Mouse (Mus musculus) layer of hippocampus, adult 9-11 months (tissue): ENCODE measurements at regions not wholly inside any gene's neighbourhood (a gene's known extent, or its start where the extent isn't known, plus 50 kb on each side); places are given as distances from the start of the nearest gene placed in this dataset.

ENCODE experiments used
- DNase-seq: peaks from one replicate; pipeline ENCODE4 v3.0.0; 2022

DNA sequence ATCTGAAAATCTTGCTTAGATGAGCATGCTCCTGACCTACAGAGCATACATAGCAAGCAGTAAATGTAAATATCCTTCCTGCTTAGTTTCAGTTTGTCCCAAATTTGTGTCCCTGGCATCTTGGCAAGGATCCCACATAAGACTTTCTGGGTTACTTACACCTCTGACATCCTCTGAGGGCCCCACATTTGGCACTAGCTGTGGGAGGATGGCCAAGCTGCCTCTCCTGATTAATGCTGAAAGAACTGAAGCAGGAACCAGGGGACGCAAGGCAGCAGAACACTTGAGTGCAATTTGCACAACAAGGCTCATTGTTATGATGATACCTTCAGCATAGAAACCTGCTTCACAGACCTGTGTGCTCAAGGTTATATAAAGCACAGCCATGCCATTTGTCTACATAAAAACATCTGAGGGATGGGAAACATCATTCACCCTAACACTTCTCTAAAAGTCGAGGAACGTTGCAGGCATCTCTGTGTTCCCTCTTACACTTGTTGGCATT lies 441.7 kb downstream of the Adam3 start:
- DNase-seq = no peak

DNA sequence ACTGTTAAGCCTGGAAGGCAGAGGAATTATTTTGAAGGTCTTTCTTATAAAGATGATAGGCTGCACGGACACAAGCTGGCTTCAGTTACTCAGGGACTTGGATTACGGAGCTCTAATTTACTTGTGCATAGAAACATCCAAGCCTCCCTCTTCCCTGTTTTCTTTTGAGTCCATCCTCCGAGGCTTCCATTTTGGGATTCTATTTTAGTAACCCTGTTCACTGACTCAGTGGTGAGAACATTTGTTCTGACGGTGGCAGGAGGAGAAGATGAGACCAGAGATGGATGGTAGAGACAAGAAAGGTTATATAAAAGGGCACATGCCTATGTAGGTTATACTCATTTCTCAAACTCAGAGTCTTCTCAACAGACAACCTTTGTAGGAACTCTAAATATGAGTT lies 445.4 kb downstream of the Adam3 start:
- DNase-seq = no peak

DNA sequence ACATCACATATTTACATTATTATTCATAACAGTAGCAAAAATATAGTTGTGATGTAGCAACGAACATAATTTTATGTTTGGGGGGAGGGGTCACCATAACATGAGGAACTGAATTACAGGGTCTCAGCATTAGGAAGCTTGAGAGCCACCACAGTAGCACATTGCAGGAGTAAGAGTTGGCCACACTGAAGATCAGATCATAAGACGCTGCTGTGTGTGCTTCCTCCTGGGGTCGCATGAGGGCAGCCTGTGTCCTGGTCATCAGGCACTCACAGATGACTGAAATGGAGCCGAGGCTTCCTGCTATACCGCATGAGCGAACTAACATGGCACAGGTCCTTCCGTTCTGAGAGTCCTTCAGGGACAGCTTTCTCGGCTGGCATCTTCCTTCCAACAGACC lies 447.3 kb downstream of the Adam3 start:
- DNase-seq = no peak

DNA sequence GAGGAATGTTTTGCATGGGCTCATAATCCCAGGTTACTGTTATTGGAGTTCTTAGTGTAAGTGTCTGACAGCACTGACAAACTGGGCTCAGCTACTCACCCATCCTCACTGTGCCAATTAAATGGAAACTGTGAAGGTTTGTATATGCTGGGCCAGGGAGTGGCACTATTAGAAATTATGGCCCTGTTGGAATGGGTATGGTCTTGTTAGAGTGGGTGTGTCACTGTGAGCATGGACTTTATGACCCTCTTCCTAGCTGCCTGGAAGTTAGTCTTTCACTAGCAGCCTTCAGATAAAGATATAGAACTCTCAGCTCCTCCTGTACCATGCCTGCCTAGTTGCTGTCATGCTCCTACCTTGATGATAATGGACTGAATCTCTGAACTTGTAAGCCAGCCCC lies 464.3 kb downstream of the Adam3 start:
- DNase-seq = no peak

DNA sequence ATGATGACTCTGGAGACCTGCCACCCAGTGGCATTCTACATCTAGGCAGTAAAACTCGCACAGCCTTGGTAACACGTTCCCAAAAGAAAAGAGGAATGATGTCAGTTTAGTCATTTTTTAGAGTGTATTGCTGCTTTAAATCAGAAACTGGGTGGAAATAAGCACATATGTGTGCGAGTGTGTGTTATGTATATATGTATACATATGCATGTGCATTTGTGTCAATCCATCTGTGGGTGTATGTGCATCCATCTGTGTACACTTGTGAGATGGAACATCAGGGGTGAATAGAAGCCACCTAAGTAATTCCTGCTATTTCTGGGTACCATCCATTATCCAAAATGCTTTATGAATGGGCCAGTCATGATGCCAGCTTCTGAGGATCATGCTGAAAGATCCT lies 467.0 kb downstream of the Adam3 start:
- no peak for DNase-seq

DNA sequence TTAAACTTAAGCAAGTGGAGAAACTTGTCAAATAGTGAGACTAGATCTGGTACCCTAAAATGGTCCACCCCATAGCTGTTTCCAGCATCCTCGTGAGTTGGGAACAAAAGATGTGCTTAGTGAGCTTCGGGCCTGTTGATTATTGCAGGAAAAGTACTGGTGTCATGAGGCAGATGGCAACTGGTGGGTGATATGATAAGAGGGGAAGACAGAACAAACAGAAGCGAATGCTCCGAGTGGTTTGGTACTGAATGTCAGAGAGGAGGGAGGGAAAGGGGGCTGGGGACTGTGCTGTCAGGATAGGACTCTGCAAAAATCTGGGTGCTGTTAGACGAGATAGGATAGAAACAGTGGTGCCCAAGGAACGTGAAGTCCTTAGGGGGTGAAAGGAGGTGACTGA lies 483.4 kb downstream of the Adam3 start:
- DNase-seq = peak; percentile 88

DNA sequence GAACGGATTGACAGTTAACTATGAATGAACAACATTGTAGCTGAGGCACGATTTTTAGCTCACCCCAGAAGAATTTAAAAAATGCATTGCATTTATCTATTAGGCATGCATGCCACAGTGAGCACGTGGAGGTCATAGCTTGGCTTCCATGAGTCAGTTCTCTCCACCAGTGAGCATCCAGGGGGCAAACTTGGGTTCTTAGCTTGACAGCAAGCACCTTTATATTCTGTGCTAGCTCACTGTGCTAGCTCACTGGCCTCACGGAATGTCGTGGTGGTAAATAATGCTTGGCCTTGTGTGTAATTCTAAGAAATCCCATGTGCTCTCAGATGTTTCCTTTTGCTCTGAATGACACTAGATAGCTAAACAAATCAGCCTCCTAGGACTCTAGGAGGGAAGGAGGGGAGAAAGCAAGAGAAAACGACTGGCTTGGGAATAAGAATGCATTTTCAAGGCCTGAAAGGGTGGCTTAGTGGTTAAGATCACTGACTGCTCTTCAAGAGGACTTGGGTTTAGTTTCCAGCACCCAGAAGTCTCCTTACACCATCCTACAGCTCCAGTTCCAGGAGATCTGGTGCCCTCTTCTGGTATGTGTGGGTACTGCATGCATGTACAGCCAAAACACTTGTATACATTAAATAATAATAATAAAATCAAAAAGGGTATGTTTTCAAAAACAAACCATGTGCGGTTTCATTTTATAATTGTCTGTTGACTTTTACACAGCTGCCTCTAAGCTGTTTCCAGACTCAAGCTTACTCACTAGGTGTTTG lies 485.3 kb downstream of the Adam3 start:
- no peak for DNase-seq

DNA sequence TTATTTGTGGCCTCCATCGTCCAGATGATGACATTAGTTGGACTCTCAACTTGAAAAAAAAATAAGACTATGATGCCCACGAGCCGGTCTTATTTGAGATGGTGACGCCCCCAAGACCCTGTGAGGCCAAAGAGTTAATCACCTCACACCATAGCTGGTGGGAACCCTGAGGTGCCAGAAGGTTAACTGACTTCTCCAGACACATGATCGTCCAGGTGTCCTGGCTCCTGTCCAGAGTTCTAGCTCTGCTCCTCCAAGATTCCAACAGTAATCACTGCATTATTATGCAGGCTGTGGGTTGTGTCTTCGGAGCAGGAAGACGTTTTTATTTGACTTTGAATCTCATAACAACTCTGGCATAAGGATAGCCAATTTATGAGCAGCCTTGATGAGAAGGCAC lies 490.7 kb downstream of the Adam3 start:
- no peak for DNase-seq

DNA sequence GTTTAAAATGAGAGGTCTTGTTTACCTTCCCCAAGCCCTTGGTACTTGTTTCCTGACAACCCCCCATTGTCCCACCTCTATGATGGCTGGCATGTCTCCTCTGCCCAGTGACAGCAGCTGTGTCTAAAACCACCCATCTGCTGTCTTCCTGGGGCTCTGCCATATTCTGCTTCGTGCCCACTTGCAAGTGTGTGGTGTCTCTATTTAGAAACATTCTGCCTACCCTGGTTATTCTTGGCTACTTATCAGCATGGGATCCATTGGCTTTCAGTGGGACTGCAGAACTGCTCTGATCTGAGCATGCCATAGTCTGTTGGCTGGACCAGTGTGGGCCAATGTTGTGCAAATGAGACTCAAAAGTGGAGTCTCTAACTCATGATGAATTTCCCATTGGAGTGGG lies 497.5 kb downstream of the Adam3 start:
- peak; percentile 87 for DNase-seq

DNA sequence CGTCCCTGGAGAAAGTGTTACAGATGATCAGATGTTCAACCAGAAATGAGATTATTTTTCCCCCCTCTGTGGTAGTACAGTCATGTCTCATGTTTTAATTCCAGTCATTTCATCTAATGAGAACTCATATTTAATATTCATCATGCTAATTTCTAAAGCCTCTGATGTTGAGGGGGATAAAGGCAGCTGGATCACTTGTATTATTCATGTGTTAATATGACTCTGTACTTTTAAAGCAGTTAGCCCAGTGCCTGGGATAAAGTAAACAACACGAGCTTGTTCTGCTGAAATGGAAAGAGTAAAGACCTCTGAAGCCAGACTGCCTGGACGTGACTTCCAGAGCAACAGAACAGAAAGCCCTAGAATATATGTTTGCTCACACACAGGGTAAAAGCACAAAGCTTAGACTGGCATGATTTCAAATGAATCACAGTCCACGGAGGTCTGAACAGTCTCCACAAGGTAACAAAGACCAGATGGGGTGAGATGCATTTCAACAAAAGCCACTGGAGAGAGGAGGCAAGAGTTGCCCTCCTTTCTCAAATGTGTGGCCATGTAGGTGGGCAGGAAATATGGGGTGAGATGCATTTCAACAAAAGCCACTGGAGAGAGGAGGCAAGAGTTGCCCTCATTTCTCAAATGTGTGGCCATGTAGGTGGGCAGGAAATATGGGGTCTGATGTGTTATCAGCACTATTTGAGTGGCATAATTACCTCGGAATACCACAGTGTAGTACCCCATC lies 498.1 kb downstream of the Adam3 start:
- DNase-seq = no peak

DNA sequence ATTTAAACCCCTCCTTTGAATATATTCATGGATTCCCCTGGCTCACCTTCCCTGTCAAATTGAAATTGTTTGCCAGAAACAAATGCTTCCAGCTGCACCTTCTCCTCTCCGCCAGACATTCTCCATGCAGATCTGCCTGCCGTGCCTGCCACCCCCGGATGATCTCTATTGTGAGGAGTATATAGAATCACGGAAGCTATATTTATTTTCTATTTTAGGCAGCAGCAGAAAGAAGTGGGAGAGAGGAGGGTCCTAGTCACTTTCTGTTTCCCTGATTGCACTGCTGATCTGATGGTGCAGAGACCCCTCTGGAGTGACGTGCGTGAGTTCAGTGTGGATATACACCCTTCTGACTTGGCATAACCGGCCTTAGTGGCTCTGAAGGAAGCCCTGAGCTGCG lies 505.4 kb downstream of the Adam3 start:
- DNase-seq = peak; percentile 52

DNA sequence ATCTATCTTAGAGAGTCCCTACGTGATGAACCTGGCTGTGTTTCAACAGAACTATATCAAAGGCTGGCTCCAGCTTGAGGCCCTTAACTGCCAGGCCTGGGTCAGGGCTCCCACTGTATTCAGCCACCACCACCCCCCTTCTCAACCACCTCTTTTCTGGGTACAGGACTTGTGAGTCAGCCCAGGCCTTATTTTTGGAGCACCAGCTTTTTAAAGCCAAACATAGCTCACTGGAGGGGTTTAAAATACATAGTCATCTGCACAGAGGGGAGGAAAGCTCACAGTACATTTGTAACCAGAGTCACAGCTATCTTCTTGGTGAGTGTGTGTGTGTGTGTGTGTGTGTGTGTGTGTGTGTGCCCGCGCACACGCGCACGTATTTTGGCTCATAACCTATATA lies 509.0 kb downstream of the Adam3 start:
- peak; percentile 63 for DNase-seq

DNA sequence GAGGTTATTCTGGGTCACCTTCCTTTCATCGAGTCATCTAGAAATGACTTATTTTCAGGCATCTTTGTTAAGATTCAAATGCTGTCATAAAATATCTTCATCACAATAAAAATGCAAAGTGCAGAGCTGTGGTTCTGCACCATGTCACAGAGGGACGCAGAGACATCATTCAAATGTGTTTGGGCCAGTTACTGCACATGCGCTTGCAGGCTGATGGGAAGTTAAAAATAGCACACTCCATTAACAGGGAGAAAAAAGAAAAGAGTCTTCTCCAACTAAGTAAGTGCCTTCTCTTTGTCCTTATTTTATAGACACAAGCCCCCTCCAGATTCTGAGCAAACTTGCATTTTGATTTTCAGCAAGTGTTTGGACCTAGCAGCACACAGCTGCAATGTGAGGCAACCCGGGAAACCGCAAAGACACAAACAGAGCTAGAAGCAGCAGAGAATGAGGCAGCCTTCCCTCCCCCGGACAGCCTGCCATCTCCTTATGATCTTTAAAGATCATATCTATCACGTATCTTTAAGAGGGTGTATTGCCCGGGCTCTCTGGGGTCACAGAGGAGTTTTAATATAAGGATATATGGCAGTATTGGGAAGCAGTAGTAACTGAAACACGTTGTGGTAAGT lies 510.0 kb downstream of the Adam3 start:
- peak; percentile 36 for DNase-seq

DNA sequence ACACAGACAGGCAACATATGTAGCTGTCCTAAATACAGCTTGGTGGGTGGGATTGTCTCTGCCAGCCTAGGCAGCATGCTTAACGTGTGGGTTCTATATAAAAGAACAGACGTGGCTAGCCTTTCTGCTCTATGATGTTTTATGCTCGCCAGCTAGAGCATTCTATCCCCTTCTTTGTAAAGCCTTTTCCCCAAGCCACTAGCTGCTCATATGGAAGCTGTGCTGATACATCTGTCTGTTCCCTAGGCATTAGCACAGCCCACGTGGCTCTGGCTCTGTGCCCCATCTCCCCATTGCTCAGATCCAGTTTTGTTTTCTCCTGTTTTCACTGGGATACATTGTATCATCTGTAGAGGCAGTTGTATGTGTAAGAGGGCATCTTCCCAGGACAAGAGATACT lies 511.3 kb downstream of the Adam3 start:
- DNase-seq = peak; percentile 64

DNA sequence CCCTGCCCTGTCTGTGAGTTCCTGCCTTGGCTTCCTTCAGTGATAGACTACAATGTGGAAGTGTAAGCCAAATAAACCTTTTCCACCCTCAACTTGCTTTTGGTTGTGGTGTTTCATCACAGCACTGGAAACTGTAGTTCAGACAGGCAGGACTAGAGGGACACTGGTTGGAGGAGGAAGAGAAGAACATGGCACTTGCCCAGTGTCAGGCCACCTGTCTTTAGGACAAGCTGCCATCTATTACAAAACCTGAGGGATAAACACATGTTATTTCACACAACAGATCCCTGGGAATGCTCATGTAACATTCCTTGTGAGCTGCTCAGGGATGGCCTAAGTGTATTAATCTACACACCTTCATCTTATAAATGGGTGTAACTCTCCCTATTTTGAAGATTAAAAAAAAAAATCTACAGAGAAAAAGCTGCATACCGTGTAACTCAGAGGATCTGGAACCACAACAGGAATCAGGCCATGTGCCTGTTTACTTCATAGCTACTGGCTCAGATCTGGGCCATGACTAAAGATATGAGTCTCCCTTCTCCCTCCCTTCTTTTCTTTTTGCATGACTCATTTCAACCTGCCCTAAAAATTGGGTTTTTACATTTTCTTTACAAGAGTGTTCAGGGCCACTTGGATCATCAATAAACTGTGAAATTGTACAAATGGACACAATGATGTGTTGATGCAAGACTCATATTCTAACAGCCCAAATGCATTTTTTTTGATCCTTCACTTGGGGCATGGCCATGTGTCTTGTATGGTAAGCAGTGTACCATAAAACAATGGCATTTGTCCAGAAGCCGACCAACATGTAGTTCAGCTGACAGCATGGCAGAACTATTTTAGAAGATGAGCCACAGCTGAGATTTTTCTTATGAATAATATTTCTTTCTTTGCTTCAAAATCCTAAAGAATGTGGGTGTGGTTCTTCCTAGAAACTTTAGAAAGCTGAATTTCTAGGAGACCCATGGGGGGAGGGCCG lies 513.1 kb downstream of the Adam3 start:
- DNase-seq = no peak

DNA sequence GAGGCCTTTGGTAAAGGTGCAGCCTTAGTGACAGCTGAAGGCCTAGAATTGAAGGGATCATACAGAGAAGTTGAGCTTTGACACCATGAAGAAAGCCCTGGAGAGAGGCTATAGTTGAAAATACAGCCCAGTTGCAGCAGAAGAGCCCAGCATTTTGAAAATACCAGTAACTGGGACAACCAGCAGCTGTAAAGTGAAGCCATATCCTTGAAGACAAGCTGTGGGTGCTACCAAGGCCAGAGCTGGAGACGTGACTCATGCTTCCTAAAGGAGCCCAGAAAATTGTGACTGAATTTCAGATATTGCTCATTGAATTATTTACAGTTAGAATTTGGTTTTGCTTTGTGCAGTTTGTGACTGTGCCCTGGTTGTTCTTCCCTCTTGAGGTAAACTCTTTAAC lies 514.6 kb downstream of the Adam3 start:
- DNase-seq = no peak
